Mouse (Mus musculus) C2C12 (cell line): ENCODE results near the gene Arhgef7.

ENCODE experiments used
- CTCF ChIP-seq: IDR thresholded peaks from one replicate; pipeline ENCODE4 v1.5.1; 2011; ENCODE audit not compliant: control insufficient read depth, insufficient read depth, insufficient read length
- MAX ChIP-seq: IDR thresholded peaks from one replicate; pipeline ENCODE4 v1.6.1; 2011; ENCODE audit warnings: mild to moderate bottlenecking, control low read depth

GRCm38 (mm10) chr8:11794956-11795355 lies 67.4 kb downstream of the Arhgef7 start:
- TF ChIP-seq MAX (no peak), CTCF (no peak)
